Mouse (Mus musculus) stomach, postnatal 0 days (tissue): ENCODE results near the gene Ccdc148.

Experiments used
- CTCF ChIP-seq: IDR thresholded peaks from 2 replicates; pipeline ENCODE4 v1.5.1; 2016; ENCODE audit warnings: antibody characterized with exemption, low read depth, mild to moderate bottlenecking, moderate library complexity
- EP300 ChIP-seq: optimal IDR thresholded peaks from 2 replicates; pipeline ENCODE3; 2016; ENCODE audit warnings: antibody characterized with exemption

DNA sequence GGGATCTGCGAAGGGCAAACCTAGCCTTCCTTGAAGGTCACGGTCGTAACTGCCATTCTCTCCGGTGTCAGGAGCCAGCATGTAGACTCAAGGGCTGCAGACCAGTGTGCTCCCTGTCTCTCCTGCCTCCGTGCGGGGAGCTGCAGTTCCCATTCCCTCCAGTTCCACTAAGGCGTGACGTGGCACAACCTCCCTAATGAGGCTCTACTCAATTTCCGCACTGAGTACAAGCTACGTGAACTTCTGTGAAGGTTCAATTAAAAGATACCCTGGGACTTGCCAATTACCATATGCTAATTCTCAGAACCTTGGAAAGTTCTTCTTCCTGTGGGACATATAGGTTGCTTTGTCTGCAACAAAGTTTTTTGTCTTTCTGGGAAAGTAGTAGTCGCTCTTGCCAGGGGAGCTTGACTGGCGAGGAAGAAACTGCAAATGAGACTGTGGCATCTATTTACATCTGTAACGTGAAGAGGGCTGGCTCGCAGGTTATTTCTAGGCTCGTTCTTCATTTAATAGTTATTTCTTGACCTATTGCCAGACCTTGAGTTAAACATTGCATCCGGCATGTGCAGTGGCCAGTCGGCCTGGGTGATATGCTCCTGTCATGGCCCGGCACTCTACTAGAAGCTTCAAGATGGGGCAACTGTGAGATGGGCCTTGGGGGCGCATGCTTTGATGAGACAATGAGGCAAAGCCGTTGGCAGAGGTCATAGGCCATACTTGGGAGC lies 328.1 kb downstream of the Ccdc148 start:
- TF ChIP-seq CTCF (no peak), EP300 (no peak)
